Mouse (Mus musculus) brain, embryonic 14.5 days (tissue): ENCODE data around the gene Pdcd6. TPM values are rescaled to one million over a fixed set of nuclear protein-coding genes. Genes with fewer than 3 reads are reported as not detected.

Source experiments
- DNase-seq: peaks from one replicate; pipeline ENCODE4 v3.0.0-alpha.2; 2011; ENCODE audit warnings: low read depth
- CTCF ChIP-seq: fragments of 200-500 bp; IDR thresholded peaks from 2 replicates; pipeline ENCODE4 v1.5.1; 2012; ENCODE audit warnings: inconsistent platforms, mild to moderate bottlenecking, moderate library complexity, borderline replicate concordance; ENCODE audit not compliant: insufficient read depth, insufficient read length; ENCODE audit errors: extremely low read depth
- POLR2A ChIP-seq: fragments of 200-500 bp; IDR thresholded peaks from 2 replicates; pipeline ENCODE4 v1.6.1; 2012; ENCODE audit warnings: mild to moderate bottlenecking, inconsistent platforms, borderline replicate concordance; ENCODE audit not compliant: poor library complexity, insufficient read depth, insufficient read length, severe bottlenecking; ENCODE audit errors: extremely low read depth
- polyA plus RNA-seq: library from polyadenylated mRNA; depleted of rRNA; stranded (reverse); fragments of >200 nt; gene quantifications from 2 replicates; pipeline ENCODE4 v1.2.3, GENCODE M21; 2012; rRNA removed

Pdcd6 gene
- 112 and 144 TPM in 2 replicates for polyA plus RNA-seq

- TF ChIP-seq POLR2A (peak; percentile 32; the same call in 1 of the 2 replicates), CTCF (no peak)
- peak; percentile 97 for DNase-seq
Observed at GRCm38 (mm10) chr13:74317170-74317849, at the start of gene Pdcd6. Pdcd6 (minus strand) TSS chr13:74317580.

- TF ChIP-seq POLR2A (no peak), CTCF (no peak)
- peak; percentile 5 for DNase-seq
Observed at GRCm38 (mm10) chr13:74363859-74364235, 46.5 kb upstream of the Pdcd6 start, which contains the start of gene Lrrc14b. Lrrc14b (minus strand) TSS chr13:74364005.

GRCm38 (mm10) chr13:74363176-74363858 is 45.9 kb upstream of the Pdcd6 start:
- TF ChIP-seq CTCF (no peak), POLR2A (no peak)
- no peak for DNase-seq

DNA sequence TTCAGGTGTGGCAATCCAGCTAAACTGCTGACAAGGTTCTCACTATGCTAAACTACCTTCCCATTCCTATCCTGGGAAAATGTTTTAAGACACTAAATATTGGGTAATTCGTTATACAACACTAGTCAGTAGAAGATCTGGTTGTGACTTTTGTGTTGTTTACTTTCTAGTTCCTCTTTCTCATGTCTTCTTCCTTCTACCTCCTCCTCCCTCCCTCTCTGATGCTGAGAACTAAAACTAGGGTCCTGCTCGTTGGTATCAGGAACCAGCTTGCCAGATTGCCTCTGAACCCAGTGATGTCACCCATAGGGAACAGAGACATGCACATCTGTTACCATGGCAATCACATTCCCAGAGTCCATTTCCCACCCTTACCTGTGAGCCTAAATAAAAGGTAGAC is 44.8 kb upstream of the Pdcd6 start:
- DNase-seq: no peak
- TF ChIP-seq CTCF (no peak), POLR2A (no peak)

DNA sequence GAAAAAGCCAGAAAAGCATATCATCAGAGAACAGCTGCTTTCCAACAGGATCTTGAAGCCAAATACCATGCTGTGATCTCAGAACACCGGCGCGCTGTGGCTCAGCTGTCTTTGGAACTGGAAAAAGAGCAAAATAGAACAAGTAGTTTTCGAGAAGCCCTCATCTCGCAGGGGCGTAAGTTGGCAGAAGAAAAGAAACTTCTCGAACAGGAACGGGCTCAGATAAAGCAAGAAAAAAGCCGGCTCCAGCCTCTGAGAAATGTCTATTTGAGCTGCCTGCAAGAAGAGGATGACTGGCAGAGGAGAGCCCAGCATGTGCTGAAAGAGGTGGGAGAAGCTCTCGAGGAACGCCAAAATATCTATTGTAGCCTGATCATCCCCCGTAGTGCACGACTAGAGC is 39.1 kb upstream of the Pdcd6 start:
- TF ChIP-seq CTCF (no peak), POLR2A (no peak)
- DNase-seq: no peak

- no peak for DNase-seq
- TF ChIP-seq POLR2A (no peak), CTCF (no peak)
Observed at GRCm38 (mm10) chr13:74350435-74350906, 33.1 kb upstream of the Pdcd6 start.

- TF ChIP-seq CTCF (no peak), POLR2A (peak; percentile 78; the same call in 1 of the 2 replicates)
- DNase-seq: peak; percentile 99
Observed at GRCm38 (mm10) chr13:74349566-74350434, 32.4 kb upstream of the Pdcd6 start, which contains the start of the genes Sdha and Ccdc127. Sdha (minus strand) TSS chr13:74350280. Ccdc127 (plus strand) TSS chr13:74350309.

GRCm38 (mm10) chr13:74341036-74341435 is 23.7 kb upstream of the Pdcd6 start:
- TF ChIP-seq CTCF: peak; percentile 67; the same call in 1 of the 2 replicates
- TF ChIP-seq POLR2A: no peak
- DNase-seq: peak; percentile 59

DNA sequence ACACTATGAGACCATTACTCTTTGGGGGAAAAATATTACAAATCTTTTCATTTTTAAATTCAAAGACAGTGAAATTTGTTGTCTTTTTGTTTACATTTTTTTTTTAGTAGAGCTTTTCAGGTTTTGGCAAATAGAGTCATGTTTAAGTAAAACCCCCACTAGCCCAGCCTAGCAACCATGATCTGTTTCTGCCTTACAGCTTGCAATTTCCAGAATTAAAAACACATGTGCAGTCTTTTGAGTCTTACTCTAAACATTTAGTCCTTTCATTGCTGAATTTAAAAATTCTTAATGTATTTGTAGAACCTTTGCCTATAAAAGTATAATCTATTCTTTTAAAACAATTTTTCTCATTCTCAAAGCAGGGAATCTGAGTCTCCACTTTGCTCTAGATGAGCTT is 11.9 kb upstream of the Pdcd6 start:
- no peak for DNase-seq
- no peak for TF ChIP-seq POLR2A
- TF ChIP-seq CTCF: no peak

- TF ChIP-seq CTCF (no peak), POLR2A (no peak)
Observed at GRCm38 (mm10) chr13:74316789-74317169, 601 bp downstream of the Pdcd6 start.

DNA sequence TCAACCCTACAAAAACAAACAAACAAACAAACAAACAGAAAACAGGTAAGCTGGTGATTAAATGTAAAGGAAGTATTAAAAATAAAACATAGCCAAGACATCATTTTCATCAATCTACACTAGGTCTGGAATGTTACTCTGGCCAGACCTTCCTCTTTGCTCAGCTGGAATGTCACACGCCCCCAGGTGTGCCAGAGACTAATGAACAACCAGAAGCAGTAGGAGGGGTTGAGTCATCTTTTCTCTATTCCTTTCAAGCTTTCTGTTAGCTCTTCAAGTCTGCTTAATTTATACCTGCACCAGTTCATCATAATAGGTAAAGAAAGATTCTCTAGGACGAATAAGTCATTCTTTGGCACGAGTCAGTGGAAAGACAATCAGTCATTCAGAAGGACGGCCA is 994 bp downstream of the Pdcd6 start:
- no peak for TF ChIP-seq CTCF
- no peak for TF ChIP-seq POLR2A

More at GRCm38 (mm10) chr13:74316789-74317169, 601 bp downstream of the Pdcd6 start:
- DNase-seq: no peak

More for the DNA sequence above, 994 bp downstream of the Pdcd6 start:
- DNase-seq: no peak
